Mouse (Mus musculus): ENCODE results near the gene Twsg1. TPM values are rescaled to one million over a fixed set of nuclear protein-coding genes. Genes with fewer than 3 reads are reported as not detected.

Gene Twsg1
- polyA plus RNA-seq, 1 experiment from 2014 or later = 36.0 TPM

DNA sequence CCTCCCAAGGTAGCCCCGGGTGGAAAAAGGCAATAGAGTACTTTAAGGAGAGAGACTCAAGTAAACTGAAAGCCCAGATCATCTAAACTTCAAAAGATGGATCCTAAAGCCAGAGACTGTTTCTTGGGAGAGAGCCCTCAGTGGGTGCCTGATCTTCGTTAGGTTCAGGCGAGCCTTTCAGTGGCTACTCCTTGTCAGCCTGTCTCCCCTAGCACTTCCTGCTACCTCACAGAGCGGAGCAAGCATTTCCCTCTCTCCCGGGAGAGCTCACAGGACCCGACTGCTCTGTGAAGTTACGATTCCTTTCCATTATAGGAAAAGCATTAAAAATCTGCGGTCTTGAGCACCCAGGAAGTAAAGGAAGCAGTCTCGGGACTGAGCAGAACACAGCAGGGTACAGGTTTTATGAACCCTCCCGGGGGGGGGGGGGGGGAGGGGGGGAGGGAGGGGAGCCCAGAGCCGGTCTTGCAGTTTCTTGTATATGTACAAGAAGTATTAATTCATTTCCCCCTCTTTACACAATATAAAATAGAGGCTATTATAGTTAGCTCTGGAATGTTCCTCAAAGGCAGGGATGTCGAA, 44.6 kb downstream of the Twsg1 start:
- Histone ChIP-seq H3K4me2 (replicated peaks; ENCODE audit: low read depth) (peak overlapping the region; percentile 43), H3K4me1 (replicated peaks; ENCODE audit: control insufficient read depth, insufficient read depth, low read length) (no peaks in the 10 kb centered on the region), H3K4me3 (ENCODE audit: low read depth, low read length) (peak overlapping the region; percentile 17; the same call in 1 of the 2 replicates), H3K27me3 (replicated peaks; ENCODE audit: control insufficient read depth, insufficient read depth, low read length) (no peaks in the 10 kb centered on the region), H3K9me3 (ENCODE audit: control insufficient read depth) (0 out of 2 replicates have a peak, but pooled peaks cover 2% of the 10 kb centered on the region), H3K27ac (ENCODE audit: low read depth, low read length) (0 out of 2 replicates have a peak overlapping the region, but pooled peaks have one; percentile 28), H3K36me3 (ENCODE audit: control insufficient read depth, insufficient read depth) (no peaks in the 10 kb centered on the region), H3K9ac (ENCODE audit: low read depth, low read length) (no peak overlapping the region)
- peak; percentile 31; the same call in 1 of the 2 replicates for ATAC-seq
- no peak for TF ChIP-seq CTCF (IDR thresholded peaks at IDR 0.05; ENCODE audit: low read depth)
- WGBS = 24% methylated on average over 11 of the region's 12 CpGs

DNA sequence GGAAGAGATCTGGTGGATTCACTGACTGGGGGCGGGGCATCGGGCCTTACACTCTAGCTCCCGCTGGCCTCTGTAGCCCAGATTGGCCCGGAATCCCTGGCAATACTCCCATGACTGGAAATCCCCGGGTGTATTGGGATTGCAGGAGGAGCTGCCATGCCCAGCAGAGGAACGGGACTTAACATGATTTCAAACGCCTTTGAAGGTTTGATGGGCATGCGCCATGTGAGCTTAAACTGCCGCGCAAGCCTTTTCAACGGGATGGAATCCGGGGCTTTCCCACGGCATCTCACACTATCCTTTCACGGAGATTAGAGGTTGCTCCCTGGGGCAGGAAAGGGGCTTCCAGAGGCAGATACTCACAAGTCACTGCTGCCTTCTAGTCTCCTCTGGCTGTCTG, 45.8 kb downstream of the Twsg1 start:
- Histone ChIP-seq H3K36me3 (ENCODE audit: control insufficient read depth, insufficient read depth) (no peaks in the 10 kb centered on the region), H3K27ac (ENCODE audit: low read depth, low read length) (no peak overlapping the region), H3K4me3 (ENCODE audit: low read depth, low read length) (no peak overlapping the region), H3K4me1 (replicated peaks; ENCODE audit: control insufficient read depth, insufficient read depth, low read length) (no peaks in the 10 kb centered on the region), H3K9me3 (ENCODE audit: control insufficient read depth) (0 out of 2 replicates have a peak, but pooled peaks cover 2% of the 10 kb centered on the region), H3K9ac (ENCODE audit: low read depth, low read length) (no peak overlapping the region), H3K4me2 (replicated peaks; ENCODE audit: low read depth) (no peak overlapping the region), H3K27me3 (replicated peaks; ENCODE audit: control insufficient read depth, insufficient read depth, low read length) (no peaks in the 10 kb centered on the region)
- no peak for ATAC-seq
- 87% methylated on average over 14 of the region's 14 CpGs for WGBS
- TF ChIP-seq CTCF (IDR thresholded peaks at IDR 0.05; ENCODE audit: low read depth) = no peak

DNA sequence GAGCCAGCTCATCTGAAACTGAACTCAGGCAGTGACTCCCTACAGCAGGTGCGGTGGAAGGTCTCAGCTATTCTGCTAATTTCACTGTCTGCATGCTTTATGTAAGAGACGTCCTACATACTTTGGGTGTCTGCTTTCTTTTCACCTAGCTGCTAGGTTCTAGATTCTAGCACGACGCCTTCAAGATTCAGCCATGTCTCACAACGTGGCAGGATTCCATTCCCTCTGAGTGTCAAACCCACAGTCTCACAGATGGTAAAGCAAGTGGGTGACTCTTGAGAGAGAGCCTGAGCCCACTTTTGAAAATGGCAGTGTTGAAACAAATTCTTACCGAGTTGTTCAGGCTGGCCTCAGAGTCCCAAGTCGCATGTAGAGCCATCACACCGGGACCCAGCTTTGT, 47.2 kb downstream of the Twsg1 start:
- Histone ChIP-seq H3K4me1 (replicated peaks; ENCODE audit: control insufficient read depth, insufficient read depth, low read length) (no peaks in the 10 kb centered on the region), H3K4me3 (ENCODE audit: low read depth, low read length) (no peak overlapping the region), H3K27me3 (replicated peaks; ENCODE audit: control insufficient read depth, insufficient read depth, low read length) (no peaks in the 10 kb centered on the region), H3K27ac (ENCODE audit: low read depth, low read length) (no peak overlapping the region), H3K4me2 (replicated peaks; ENCODE audit: low read depth) (no peak overlapping the region), H3K36me3 (ENCODE audit: control insufficient read depth, insufficient read depth) (no peaks in the 10 kb centered on the region), H3K9ac (ENCODE audit: low read depth, low read length) (no peak overlapping the region), H3K9me3 (ENCODE audit: control insufficient read depth) (0 out of 2 replicates have a peak, but pooled peaks cover 2% of the 10 kb centered on the region)
- no peak for TF ChIP-seq CTCF (IDR thresholded peaks at IDR 0.05; ENCODE audit: low read depth)
- WGBS = 93% methylated on average over 8 of the region's 8 CpGs
- ATAC-seq = no peak

GRCm38 (mm10) chr17:65903011-65903410, 48.0 kb downstream of the Twsg1 start:
- Histone ChIP-seq H3K4me3 (ENCODE audit: low read depth, low read length) (no peak overlapping the region), H3K9ac (ENCODE audit: low read depth, low read length) (no peak overlapping the region), H3K4me1 (replicated peaks; ENCODE audit: control insufficient read depth, insufficient read depth, low read length) (no peaks in the 10 kb centered on the region), H3K4me2 (replicated peaks; ENCODE audit: low read depth) (no peak overlapping the region), H3K27ac (ENCODE audit: low read depth, low read length) (no peak overlapping the region), H3K27me3 (replicated peaks; ENCODE audit: control insufficient read depth, insufficient read depth, low read length) (no peaks in the 10 kb centered on the region), H3K9me3 (ENCODE audit: control insufficient read depth) (0 out of 2 replicates have a peak, but pooled peaks cover 2% of the 10 kb centered on the region), H3K36me3 (ENCODE audit: control insufficient read depth, insufficient read depth) (no peaks in the 10 kb centered on the region)
- ATAC-seq = no peak
- peak; percentile 30 for TF ChIP-seq CTCF (IDR thresholded peaks at IDR 0.05; ENCODE audit: low read depth)
- WGBS = 93% methylated on average over 1 of the region's 1 CpGs

GRCm38 (mm10) chr17:65902281-65902680, 48.7 kb downstream of the Twsg1 start:
- Histone ChIP-seq H3K4me1 (replicated peaks; ENCODE audit: control insufficient read depth, insufficient read depth, low read length) (no peaks in the 10 kb centered on the region), H3K27ac (ENCODE audit: low read depth, low read length) (no peak overlapping the region), H3K36me3 (ENCODE audit: control insufficient read depth, insufficient read depth) (no peaks in the 10 kb centered on the region), H3K9me3 (ENCODE audit: control insufficient read depth) (0 out of 2 replicates have a peak, but pooled peaks cover 2% of the 10 kb centered on the region), H3K4me2 (replicated peaks; ENCODE audit: low read depth) (no peak overlapping the region), H3K27me3 (replicated peaks; ENCODE audit: control insufficient read depth, insufficient read depth, low read length) (no peaks in the 10 kb centered on the region), H3K9ac (ENCODE audit: low read depth, low read length) (no peak overlapping the region), H3K4me3 (ENCODE audit: low read depth, low read length) (no peak overlapping the region)
- no peak for ATAC-seq
- 83% methylated on average over 6 of the region's 6 CpGs for whole genome bisulfite sequencing
- TF ChIP-seq CTCF (IDR thresholded peaks at IDR 0.05; ENCODE audit: low read depth) = no peak

- no peaks in the 10 kb centered on the region for H3K27me3 ChIP-seq (replicated peaks; ENCODE audit: control insufficient read depth, insufficient read depth, low read length)
- ATAC-seq = no peak
- H3K36me3 ChIP-seq (ENCODE audit: control insufficient read depth, insufficient read depth) = no peaks in the 10 kb centered on the region
- H3K9me3 ChIP-seq (ENCODE audit: control insufficient read depth) = no peaks in the 10 kb centered on the region
- no peak for TF ChIP-seq CTCF (IDR thresholded peaks at IDR 0.05; ENCODE audit: low read depth)
- no peak overlapping the region for H3K4me3 ChIP-seq (ENCODE audit: low read depth, low read length)
- no peak overlapping the region for H3K9ac ChIP-seq (ENCODE audit: low read depth, low read length)
- no peak overlapping the region for H3K4me2 ChIP-seq (replicated peaks; ENCODE audit: low read depth)
- H3K27ac ChIP-seq (ENCODE audit: low read depth, low read length) = no peak overlapping the region
- no peaks in the 10 kb centered on the region for H3K4me1 ChIP-seq (replicated peaks; ENCODE audit: control insufficient read depth, insufficient read depth, low read length)
- 52% methylated on average over 3 of the region's 3 CpGs for WGBS
Measured at GRCm38 (mm10) chr17:65896016-65896415, 55.0 kb downstream of the Twsg1 start.

All from intestine, postnatal 0 days (tissue).